Mouse (Mus musculus) frontal cortex, adult 2 months (tissue): Measurements from ENCODE around the gene Tmem234. TPM values are rescaled to one million over a fixed set of nuclear protein-coding genes. Genes with fewer than 3 reads are reported as not detected.

Experiments used
- DNase-seq, 2 experiments: peaks; one replicate each; pipeline ENCODE4 v3.0.0; 2022; ENCODE audit warnings: low spot score in 1 of 2; ENCODE audit errors: extremely low spot score in 1 of 2
- polyA plus RNA-seq: library from polyadenylated mRNA; depleted of rRNA; stranded (reverse); fragments of >200 nt; gene quantifications from 2 replicates; pipeline ENCODE4 v1.2.3, GENCODE M21; 2012

Tmem234 gene
- polyA plus RNA-seq, 1 experiment: 143 TPM

- no peak for DNase-seq
Measured at GRCm38 (mm10) chr4:129577688-129578087, 22.8 kb upstream of the Tmem234 start.

GRCm38 (mm10) chr4:129578466-129578865 is 22.0 kb upstream of the Tmem234 start, which contains the start of gene Fam167b:
Gene Fam167b (minus strand): TSS chr4:129578549.
- no peak for DNase-seq

- DNase-seq: no peak
Measured at GRCm38 (mm10) chr4:129580347-129580746, 20.1 kb upstream of the Tmem234 start.

- DNase-seq: no peak
Measured at GRCm38 (mm10) chr4:129582251-129582650, 18.2 kb upstream of the Tmem234 start.

DNA sequence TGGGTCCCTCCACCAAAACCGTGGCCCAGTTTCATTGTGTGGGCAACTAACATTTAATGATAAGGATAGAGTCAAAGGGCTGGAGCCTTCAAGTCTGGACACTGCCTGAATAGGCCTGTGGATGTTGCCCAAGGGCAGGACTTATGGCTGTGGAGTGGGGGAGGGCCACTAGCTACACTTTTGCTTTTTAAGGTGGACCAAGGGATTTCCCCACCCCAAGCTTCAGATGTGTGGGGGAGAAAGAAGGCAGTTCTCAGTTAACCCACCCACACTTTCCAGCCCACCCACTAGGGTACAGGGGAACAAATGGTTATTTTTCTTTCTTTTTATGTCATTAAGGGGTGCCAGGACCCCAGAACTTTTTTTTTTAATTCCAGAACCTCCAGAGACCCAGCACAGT is 16.1 kb upstream of the Tmem234 start:
- DNase-seq: no peak

DNA sequence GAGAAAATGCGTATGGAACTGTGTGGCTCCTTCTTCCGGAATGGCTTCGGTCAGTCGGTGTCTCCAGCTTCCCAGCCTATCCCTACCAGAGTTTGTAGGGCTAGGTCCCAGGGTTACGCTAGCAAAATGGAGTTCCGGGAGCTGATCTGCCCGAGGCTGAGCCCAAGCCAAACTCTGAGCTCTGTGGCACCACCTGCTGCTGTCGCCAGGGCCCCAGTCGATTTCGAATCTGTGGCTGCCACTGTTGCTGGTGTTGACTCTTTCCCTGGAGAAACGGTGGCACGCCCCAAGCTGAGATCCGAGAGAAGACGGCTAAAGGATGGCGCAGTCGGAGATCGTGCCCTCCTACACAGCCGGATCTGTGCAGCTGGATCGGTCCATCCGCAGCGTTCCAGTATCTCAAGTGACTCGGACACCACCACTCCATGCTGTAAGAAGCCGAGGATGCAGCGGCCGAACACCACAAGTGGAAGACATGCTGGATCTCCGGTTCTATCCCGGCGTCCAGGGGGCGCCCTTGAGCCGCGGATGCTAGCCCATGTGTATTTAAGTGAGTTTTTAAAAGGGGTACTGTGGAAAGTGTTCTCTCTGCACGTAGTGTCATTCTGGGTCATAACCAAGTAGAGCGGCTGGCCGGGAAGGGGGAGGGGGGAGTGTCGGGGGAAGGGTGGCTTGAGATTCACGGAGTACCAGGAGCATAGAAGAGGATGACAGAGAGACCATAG is 15.4 kb upstream of the Tmem234 start:
- DNase-seq: peak in 1 of 2 experiments; percentile 88

DNA sequence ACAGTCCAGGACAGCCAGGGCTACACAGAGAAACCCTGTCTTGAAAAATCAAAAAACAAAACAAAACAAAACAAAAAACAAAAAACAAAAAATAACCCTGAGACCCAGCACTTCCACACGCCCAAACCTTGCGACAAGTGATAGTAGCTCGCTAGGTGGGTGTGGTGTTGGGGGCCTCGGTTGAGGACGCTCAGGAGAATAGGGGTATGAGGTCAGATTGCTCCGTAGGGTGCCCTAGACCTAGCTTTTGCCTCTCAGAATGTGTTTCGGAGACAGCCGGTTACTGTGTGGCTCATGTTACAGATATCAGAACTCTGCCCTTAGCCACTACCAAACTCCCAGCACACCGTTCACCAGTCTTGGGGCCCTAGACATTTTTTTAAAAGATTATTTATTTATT is 14.7 kb upstream of the Tmem234 start:
- no peak for DNase-seq

DNA sequence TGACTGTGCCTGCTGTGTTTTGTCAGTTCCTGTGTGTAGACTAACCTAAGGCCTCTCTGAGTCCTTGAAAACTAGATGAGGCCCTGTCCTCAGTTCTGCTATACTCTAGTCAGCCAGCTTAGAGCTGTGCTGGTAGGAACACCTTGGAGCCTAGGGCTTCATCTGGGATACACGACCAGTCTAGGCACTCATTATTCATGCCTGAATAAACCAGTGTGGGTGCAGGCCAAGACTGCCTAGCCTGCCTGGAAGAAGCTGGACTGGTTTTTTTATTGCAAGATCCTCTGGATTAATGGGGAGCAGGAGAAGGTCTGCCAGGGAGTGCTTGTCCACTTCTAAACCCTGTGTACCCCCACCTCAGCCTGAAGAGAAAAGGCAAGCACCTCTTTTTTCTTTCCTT is 13.5 kb upstream of the Tmem234 start:
- no peak for DNase-seq

DNA sequence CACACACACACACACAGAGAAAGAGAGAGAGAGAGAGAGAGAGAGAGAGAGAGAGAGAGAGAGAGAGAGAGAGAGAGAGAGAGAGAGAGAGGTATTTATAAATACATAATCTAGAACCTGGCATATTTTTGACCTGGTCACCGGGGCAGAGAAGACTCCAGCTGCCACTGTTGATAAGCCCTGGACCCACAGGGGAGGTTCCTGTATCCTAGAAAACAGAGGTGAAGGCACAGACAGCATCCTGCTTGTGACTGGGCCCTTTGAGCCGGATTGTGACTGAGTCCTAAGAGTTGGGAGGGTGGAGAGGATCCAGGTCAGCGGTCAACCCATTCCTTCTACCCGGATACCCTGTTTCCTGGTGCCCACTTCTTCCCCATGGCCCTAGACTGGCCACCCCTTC is 11.6 kb upstream of the Tmem234 start:
- DNase-seq: no peak

DNA sequence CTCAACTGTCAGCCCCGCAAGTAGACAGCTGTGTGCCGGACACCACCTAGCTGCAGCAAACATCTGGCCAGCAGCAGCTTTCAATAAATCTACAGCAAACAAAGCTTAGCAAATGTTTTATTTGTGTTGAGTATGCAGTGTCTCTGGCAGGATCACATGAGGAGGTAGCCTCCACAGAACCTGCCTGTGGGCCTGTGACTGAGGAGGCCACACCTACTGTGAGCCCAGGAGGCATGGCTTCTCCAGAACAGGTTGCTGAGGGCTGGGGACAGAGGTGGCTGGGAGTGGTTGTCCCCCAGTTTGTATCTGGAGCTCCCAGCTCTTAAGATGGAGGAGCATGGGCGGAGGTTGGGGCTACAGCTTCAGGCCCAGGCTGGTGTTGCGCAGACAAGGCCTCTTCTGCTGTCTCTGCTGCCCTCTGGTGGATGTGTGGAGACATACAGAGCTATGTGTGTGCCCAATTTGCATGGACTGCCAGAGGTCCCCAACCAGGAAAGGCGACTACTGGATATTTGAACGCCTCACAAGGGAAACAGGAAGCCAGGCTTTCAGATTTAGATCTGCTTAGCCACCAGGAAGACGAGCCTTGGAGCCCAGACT is 8.1 kb downstream of the Tmem234 start:
- DNase-seq: peak; percentile 63 to 89

DNA sequence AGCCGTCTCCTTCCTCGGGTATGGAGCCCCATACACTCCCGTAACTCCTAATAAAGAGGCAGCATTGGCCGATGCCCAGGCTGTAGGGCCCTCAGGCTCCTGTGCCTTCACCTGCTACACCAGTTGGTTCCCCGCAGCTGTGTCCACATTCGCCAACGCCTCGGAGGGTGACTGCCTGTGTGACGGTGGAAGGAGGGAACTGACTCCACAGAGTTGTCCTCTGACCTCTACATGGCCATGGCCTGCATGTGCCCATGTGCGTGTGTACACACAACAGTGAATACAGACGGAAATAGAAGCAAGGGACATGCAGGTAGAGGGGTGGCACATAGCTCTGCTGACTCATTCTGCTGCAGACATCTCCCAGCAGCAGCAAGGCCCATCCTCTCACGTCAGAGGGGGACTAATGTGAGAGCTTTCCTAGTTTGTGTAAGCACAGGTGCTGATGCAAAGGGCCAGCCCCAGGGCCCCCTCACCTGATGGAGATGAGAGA is 8.7 kb downstream of the Tmem234 start:
- DNase-seq: no peak

GRCm38 (mm10) chr4:129610026-129610425 is 9.6 kb downstream of the Tmem234 start:
- no peak for DNase-seq

GRCm38 (mm10) chr4:129610472-129610871 is 10.0 kb downstream of the Tmem234 start:
- DNase-seq: no peak

DNA sequence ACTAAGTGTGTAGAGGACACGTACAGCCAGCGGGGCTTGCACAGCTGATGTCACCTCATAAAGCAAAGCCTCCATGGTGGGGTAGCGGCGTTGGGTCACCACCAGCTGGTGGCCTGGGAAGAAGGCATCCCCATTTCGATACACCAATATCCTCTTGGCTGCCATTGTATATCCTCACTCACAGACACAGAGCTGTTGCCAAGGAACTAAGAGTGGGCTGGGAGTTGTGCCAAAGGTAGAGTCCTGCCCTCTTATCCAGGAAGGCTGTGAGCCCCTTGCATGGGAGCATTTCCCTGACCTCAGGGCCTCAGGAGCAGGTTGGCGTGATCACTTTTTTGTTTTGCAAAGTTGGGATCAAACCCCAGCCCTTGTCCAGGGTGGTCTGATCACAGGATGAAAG is 13.6 kb downstream of the Tmem234 start, which contains the start of gene Dcdc2b:
Gene Dcdc2b, minus strand, starts transcription at position 165 of the 400 bp plus-strand sequence.
- DNase-seq: no peak

GRCm38 (mm10) chr4:129615801-129616290 is 15.4 kb downstream of the Tmem234 start:
- DNase-seq: no peak

- DNase-seq: no peak
Measured at GRCm38 (mm10) chr4:129616631-129617030, 16.2 kb downstream of the Tmem234 start.

GRCm38 (mm10) chr4:129617121-129617641 is 16.7 kb downstream of the Tmem234 start:
- DNase-seq: no peak

GRCm38 (mm10) chr4:129618031-129618430 is 17.6 kb downstream of the Tmem234 start:
- no peak for DNase-seq

DNA sequence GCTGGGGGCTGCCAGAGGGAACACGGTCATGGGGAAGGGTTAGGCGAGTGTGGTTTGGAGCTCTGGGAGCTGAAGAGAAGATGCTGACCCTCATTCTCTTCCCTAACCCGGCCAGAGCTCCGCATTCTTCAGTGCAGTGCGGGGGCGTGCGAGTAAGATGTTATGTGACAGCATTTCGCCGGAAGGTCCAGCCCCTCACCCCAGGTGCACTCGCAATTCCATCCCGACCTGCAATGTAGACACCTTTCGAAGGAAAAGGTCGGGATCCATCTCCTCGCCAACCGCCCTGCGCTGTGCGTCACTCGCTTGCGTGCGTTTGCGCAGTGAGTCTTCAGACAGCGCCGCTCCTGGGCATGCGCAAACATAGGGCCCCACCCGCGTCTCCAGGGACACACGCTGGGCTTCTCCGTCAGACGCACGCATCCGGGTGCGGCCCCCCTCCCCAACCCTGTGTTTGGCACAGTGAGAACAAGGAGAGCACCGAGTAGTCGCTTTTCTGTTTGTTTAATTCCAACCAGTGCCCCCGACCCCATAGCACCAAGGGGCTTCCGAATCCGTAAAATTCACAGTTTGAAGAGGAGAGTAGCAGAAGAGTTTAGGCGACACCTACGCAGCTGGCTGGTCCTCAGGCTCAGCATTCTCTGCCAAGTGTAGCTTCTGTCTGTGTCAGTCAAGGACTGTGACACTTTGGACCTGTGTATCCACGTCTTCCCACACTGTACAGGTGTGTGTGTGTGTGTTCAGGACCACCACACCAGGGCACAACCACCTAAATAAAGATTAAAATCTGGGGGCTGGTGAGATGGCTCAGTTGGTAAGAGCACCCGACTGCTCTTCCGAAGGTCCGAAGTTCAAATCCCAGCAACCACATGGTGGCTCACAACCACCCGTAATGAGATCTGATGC is 18.6 kb downstream of the Tmem234 start, which contains the start of gene Iqcc:
Gene Iqcc, minus strand, starts transcription at position 314 of the 906 bp plus-strand sequence.
- DNase-seq: peak; percentile 94 to 98
